Mouse (Mus musculus): ENCODE measurements around the gene Rps6ka1. TPM values are rescaled to one million over a fixed set of nuclear protein-coding genes. Genes with fewer than 3 reads are reported as not detected.
"Not testable (repeated sequence)": the region's sequence is repeated elsewhere in the genome, so short reads cannot be mapped to it uniquely, and the experiment has no call there.

The Rps6ka1 gene
- total RNA-seq, 2 experiments from 2014 or later, result 4.4 to 6.2 TPM

- no peak for DNase-seq
These were observed 23.1 kb downstream of the Rps6ka1 start for GRCm38 (mm10) chr4:133864380-133864981.

- DNase-seq, result no peak
These were observed 23.7 kb downstream of the Rps6ka1 start for GRCm38 (mm10) chr4:133863795-133864379.

DNA sequence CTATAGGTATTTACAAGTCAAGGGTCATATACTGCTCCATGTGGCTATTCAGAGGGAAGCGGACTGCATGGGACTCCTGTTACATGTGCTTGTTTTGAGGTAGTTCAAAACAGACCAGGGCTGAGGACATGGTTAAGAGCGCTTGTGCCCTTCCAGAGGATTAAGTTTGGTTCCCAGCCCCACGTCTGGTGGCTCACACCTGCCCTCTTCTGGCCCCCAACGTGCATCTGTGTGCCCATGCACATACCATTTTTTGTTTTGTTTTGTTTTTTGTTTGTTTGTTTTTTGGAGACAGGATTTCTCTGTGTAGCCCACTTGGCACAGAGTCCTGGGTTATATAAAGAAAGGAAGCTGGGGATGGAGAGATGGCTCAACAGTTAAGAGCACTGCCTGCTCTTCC lies 30.1 kb downstream of the Rps6ka1 start:
- DNase-seq, result no peak

DNA sequence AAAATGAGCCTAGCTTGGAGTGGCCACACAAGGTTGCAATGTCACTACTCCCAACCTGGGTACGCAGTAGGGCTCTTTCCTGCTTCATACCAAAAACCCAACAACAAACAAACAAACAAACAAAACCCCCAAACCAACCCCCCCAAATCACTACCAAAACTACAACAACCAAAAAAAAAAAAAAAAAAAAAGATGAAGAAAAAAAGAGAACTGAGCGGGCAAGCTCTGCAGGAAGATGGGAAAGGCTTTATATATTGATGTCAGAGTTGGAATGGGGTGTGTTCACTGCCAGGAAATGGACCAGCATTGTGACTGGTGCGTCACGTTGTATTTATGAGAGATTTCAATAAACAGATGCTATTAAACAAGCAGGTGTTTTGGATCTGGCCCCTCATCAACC lies 33.0 kb downstream of the Rps6ka1 start:
- DNase-seq, result no peak

- DNase-seq, result no peak
These were observed 34.0 kb downstream of the Rps6ka1 start for GRCm38 (mm10) chr4:133853630-133854029.

DNA sequence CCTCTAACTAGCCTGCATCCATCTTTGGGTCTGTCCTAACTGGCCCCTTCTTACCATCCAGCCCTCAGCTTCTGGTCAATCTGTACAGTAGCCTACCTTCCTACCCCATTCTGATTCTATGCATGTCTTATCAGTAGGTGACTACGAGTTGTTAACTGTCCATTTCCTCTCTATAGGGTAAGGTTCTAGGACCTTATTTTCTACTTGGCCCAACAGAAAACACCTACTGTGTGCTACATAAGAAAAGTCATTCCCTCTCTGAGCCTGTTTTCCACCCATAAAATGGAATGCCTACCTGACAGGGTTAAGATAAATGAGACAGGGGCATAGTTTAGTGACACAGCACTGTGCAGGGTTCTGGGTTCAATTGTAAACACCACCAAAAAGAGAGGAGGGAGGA lies 41.0 kb downstream of the Rps6ka1 start:
- no peak for DNase-seq

GRCm38 (mm10) chr4:133845060-133845459 lies 42.5 kb downstream of the Rps6ka1 start:
- no peak for DNase-seq

GRCm38 (mm10) chr4:133844209-133844841 lies 43.3 kb downstream of the Rps6ka1 start:
- DNase-seq, result no peak

GRCm38 (mm10) chr4:133842992-133843737 lies 44.4 kb downstream of the Rps6ka1 start:
- DNase-seq, result no peak

- not testable (repeated sequence) for DNase-seq
These were observed 45.7 kb downstream of the Rps6ka1 start for GRCm38 (mm10) chr4:133841756-133842483.

- peak in 1 of 2 experiments; percentile 36 for DNase-seq
These were observed 46.6 kb downstream of the Rps6ka1 start for GRCm38 (mm10) chr4:133841035-133841434.

- DNase-seq, result no peak
These were observed 47.1 kb downstream of the Rps6ka1 start for GRCm38 (mm10) chr4:133840501-133840900.

GRCm38 (mm10) chr4:133839385-133839826 lies 48.2 kb downstream of the Rps6ka1 start:
- DNase-seq, result no peak

DNA sequence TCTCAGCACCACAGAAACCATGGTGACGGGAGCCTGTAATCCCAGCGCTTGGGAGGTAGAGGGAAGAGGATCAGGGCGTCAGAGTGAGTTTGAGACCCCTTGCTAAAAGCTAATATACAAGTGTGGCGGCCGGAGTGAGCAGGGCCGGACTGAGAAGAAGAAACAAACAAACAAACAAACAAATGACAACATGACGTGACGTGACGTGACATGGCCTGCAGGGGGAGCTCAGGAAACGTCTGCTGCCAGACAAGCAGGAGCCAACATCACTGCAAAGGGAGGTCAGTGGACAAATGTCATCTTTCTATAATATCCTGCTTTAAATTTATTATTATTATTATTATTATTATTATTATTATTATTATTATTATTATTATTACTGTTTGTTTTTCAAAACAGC lies 51.0 kb downstream of the Rps6ka1 start:
- peak in 1 of 2 experiments; percentile 52 for DNase-seq

DNA sequence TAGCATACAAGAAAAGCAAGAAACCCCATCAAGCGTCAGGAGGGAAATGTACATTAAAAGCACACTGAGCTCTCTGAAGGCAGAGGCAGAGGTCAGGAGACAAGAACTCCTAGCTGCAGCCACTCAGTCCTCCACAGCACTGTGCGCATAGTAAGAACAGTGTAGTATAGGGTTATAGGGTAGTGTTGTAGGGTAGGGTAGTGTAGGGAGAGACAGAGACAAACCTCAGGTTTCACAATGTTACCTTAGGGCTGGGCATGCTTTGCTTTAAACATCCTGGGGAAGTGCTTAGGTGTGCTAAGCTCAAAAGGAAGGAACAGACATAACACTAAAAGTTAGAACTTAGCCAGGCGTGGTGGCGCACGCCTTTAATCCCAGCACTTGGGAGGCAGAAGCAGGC lies 52.4 kb downstream of the Rps6ka1 start:
- DNase-seq, result no peak

GRCm38 (mm10) chr4:133832945-133833874 lies 54.4 kb downstream of the Rps6ka1 start:
- DNase-seq, result no peak

GRCm38 (mm10) chr4:133830453-133830852 lies 57.1 kb downstream of the Rps6ka1 start:
- no peak for DNase-seq

GRCm38 (mm10) chr4:133829281-133830070 lies 58.1 kb downstream of the Rps6ka1 start:
- peak; percentile 71 to 90 for DNase-seq

DNA sequence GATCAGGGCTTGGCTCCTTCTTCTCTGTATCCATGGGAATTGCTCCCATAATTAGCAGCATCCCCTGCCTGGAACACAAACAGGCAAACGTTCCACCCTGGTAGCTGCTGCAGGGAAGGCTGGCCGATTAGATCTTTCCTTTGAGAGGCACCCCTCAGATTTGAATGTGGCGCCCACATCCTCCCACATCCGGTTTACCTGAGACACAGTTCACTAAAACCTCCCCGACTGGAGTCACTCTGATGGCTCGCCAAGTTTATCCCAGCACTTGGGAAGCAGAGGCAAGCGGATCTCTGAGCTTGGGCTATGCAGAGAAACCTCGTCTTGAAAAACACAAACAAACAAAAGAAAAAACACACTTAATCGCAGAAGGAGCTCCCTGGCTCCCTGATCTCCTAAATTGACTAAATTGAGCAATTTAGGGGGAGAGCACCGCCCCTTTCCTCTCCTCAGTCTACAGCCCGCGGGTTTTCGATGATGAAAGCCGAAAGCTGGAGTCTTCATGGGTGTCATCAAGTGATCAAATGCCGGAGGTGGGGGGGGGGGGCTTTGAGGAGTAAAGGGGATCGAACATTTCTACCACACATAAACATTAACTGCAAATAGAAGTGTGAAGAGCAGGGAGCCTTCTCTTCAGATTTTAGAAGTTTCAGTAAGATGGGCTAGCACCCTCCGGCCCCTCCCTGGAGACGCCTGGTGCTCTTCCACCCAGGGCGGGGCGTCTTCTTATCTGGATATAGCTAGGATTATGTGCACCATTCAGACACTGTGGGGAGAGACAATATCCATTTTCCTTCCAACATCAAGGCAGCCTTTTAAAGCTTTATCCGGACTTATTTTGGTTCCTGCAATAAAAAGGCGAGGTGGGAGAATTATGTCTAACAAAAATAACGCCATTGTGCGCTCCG lies 59.5 kb downstream of the Rps6ka1 start:
- no peak for DNase-seq
